Mouse (Mus musculus) C2C12 (cell line): Measurements from ENCODE around the gene Tex12.

Experiments
- CTCF ChIP-seq: IDR thresholded peaks from one replicate; pipeline ENCODE4 v1.5.1; 2011; ENCODE audit not compliant: control insufficient read depth, insufficient read depth, insufficient read length
- FOSL1 ChIP-seq: IDR thresholded peaks from one replicate; pipeline ENCODE4 v1.8.0; 2011; ENCODE audit warnings: mild to moderate bottlenecking, low read length; ENCODE audit not compliant: poor library complexity, insufficient read depth, severe bottlenecking
- USF1 ChIP-seq: IDR thresholded peaks from one replicate; pipeline ENCODE4 v1.6.1; 2011; ENCODE audit warnings: low read depth, mild to moderate bottlenecking, control low read depth, moderate library complexity

DNA sequence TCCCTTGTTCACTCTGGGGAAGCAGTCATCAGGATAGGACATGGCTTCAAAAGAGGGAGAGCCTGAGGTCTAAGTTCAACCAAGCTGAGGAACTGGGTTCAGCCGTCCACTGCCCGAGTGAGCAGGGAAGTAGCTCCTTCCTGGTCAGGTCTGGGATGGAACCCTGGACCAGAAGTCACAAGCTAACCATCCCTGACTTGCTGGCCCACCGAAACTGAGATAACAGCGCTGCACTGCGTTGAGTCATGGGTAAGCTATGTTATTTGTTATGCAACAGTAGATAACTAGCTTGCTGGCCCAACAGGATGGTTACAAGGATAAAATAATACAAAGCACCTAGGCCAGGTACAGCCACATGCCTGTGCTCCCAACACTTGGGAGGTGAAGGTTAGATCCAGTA lies 45.7 kb downstream of the Tex12 start:
- TF ChIP-seq CTCF = no peak
- no peak for TF ChIP-seq USF1
- no peak for TF ChIP-seq FOSL1
